Mouse (Mus musculus): Measurements from ENCODE around the gene Zfp710. TPM values are rescaled to one million over a fixed set of nuclear protein-coding genes. Genes with fewer than 3 reads are reported as not detected.
A peak's percentile ranks its signal among the peaks of the same experiment; 100 is the strongest.

Zfp710 gene
- polyA plus RNA-seq, 1 experiment from 2014 or later = 15.9 TPM

DNA sequence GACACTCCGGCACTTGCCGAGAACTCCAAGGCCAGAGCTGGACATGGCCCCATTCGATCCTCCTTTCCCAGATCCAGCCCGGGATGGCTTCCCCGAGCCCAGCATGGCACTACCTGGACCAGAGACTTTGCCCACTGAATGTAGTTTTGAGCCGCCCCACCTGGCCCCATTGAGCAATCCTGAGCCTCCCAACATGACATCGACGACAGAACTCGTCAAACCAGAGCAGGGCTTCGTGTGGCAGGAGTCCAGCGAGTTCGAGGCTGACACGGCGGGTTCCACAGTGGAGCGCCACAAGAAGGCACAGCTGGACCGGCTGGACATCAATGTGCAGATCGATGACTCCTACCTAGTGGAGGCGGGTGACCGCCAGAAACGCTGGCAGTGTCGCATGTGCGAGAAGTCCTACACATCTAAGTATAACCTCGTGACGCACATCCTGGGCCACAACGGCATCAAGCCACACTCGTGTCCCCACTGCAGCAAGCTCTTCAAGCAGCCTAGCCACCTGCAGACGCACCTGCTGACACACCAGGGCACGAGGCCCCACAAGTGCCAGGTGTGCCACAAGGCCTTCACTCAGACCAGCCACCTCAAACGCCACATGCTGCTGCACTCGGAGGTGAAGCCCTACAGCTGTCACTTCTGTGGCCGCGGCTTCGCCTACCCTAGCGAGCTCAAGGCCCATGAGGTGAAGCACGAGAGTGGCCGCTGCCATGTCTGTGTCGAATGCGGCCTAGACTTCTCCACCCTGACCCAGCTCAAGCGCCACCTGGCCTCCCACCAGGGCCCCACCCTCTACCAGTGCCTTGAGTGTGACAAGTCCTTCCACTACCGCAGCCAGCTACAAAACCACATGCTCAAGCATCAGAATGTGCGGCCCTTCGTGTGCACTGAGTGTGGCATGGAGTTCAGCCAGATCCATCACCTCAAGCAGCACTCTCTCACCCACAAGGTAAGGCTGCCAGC, 57.3 kb downstream of the Zfp710 start:
- DNase-seq (ENCODE audit: low read depth, low spot score) (no peak), ATAC-seq (no peak)
- H3K27me3 ChIP-seq = no peaks in the 10 kb centered on the region
- TF ChIP-seq CTCF (IDR thresholded peaks at IDR 0.05) = no peak
- POLR2A ChIA-PET = interaction anchor here (1.4 kb wide), 1 partner anchor 11 kb away, joined by 3 read pairs; no protein-coding TSS in a partner anchor
- in situ Hi-C loops (cut with MboI; ENCODE audit: low pct_unique_long_range_greater_than_20kb) = loop anchor here (10.0 kb wide), 1 partner anchor 157 kb away; the partner anchor contains the start of gene Ap3s2
- CTCF ChIA-PET = no interaction called here

- no peaks in the 10 kb centered on the region for H3K27me3 ChIP-seq
- ATAC-seq (no peak), DNase-seq (ENCODE audit: low read depth, low spot score) (no peak)
- no peak for TF ChIP-seq CTCF (IDR thresholded peaks at IDR 0.05)
- ChIA-PET CTCF (interaction anchor here (1.3 to 2.4 kb wide), 4 partner anchors 11 to 64 kb away, joined by 3 to 8 read pairs (median 5); partner anchors contain the start of gene Zfp710), POLR2A (interaction anchor here (0.8 to 0.9 kb wide), 2 partner anchors 24 to 49 kb away, joined by 3 read pairs; no protein-coding TSS in a partner anchor)
- in situ Hi-C loops (cut with MboI; ENCODE audit: low pct_unique_long_range_greater_than_20kb) = loop anchor here (10.0 kb wide), 1 partner anchor 160 kb away; the partner anchor contains the start of gene Ap3s2
Observed at GRCm38 (mm10) chr7:80084484-80084931, 59.9 kb downstream of the Zfp710 start.

GRCm38 (mm10) chr7:80085970-80086715, 61.5 kb downstream of the Zfp710 start:
- no peak for TF ChIP-seq CTCF (IDR thresholded peaks at IDR 0.05)
- ATAC-seq = no peak
- POLR2A ChIA-PET = interaction anchor here (1.0 kb wide), 1 partner anchor 60 kb away, joined by 4 read pairs; no protein-coding TSS in a partner anchor
- in situ Hi-C loops (cut with MboI; ENCODE audit: low pct_unique_long_range_greater_than_20kb) = loop anchor here (10.0 kb wide), 1 partner anchor 161 kb away; the partner anchor contains the start of gene Ap3s2
- H3K27me3 ChIP-seq = no peaks in the 10 kb centered on the region
- DNase-seq (ENCODE audit: low read depth, low spot score) = no peak
- CTCF ChIA-PET = interaction anchor here (2.3 kb wide), 1 partner anchor 62 kb away, joined by 6 read pairs; the partner anchor contains the start of gene Zfp710

GRCm38 (mm10) chr7:80088191-80088590, 63.6 kb downstream of the Zfp710 start:
- DNase-seq (ENCODE audit: low read depth, low spot score) = no peak
- ChIA-PET POLR2A (interaction anchor here (0.6 to 1.2 kb wide), 4 partner anchors 8 to 56 kb away, joined by 3 to 6 read pairs (median 3); no protein-coding TSS in a partner anchor), CTCF (no interaction called here)
- in situ Hi-C loops (cut with MboI; ENCODE audit: low pct_unique_long_range_greater_than_20kb) = loop anchor here (10.0 kb wide), 1 partner anchor 163 kb away; the partner anchor contains the start of gene Ap3s2
- no peaks in the 10 kb centered on the region for H3K27me3 ChIP-seq
- ATAC-seq = no peak
- TF ChIP-seq CTCF (IDR thresholded peaks at IDR 0.05) = no peak

DNA sequence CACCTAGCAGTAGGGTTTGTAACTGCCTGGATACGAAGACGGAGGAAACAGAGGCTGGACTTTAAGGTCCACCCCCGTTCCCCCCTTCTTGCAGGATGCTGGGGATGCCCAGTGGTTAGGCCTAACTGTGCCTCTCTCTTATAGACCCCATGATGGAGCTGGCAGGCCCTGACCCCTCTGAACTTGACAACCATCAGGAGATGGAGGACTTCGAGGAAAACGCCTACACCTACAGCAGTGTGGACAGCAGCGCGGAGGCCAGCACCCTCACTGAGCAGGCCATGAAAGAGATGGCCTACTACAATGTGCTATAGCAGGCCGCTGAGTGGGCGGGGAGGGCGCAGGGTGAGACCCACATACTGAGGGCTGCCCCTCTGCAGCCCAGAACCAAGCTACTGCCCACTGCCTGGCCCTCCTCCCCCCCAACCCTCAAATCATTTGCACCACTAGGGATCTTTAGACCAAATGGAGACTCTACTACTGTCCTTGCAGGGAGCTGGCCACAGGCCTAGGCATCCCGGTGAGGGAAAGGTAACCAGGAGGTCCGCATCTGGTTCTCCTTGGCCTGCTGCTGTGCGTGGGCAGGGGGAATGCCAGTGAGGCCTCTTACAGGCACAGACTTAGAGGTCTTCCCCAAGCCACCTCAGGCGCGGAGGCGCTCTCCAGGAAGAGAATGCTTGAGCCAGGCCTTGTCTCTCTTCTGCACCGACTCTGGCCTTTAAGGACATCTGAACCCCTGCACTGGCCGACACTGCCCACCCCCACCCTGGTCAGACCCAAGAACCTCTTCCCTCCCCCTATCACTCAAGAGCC, 65.8 kb downstream of the Zfp710 start:
- CTCF ChIA-PET = no interaction called here
- H3K27me3 ChIP-seq = no peaks in the 10 kb centered on the region
- DNase-seq (ENCODE audit: low read depth, low spot score) (no peak), ATAC-seq (no peak)
- POLR2A ChIA-PET = interaction anchor here (0.7 kb wide), 1 partner anchor 12 kb away, joined by 3 read pairs; no protein-coding TSS in a partner anchor
- no peak for TF ChIP-seq CTCF (IDR thresholded peaks at IDR 0.05)
- in situ Hi-C loops (cut with MboI; ENCODE audit: low pct_unique_long_range_greater_than_20kb) = no loop called here

DNA sequence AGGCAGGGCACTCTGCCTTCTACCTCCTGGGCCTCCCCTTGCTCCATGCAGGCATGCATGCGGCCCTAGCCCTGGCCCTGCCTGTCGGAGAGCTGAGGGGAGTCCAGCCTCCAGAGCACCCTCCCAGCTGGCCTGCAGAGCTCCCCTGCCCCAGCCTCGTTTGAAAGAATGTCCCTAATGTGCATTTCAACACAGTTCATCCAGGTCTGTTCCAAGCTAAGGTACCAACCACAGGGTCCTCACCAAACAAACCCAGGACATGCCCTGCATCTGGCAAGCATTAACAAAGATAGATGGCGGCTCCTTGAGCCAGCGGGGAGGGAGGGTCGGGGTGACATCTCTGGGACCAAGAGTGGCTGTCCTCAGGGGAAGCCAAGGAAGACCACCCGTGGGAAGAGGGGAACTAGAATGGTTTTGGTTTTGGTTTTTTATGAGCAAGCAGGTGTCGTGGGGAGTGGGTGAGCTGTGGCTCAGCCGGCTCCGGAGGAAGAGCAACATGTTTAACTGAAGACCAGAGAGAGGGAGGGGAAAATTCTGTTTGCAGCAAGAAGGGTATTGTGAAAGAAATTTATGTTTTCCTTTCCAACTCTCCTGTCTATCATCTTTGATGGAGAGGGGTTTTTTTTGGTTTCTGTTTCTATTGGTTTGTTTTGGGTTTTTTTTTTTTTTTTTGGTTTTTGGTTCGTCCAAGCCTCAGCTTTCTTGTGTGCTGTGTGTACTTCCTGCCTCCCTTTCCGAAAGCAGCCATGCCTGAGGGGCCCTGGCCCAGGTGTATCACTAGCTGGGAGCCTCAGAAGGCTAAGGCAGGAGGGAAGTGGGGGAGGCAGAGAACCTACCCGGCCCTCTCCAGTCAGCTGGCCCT, 66.6 kb downstream of the Zfp710 start:
- in situ Hi-C loops (cut with MboI; ENCODE audit: low pct_unique_long_range_greater_than_20kb) = no loop called here
- DNase-seq (ENCODE audit: low read depth, low spot score) = no peak
- ChIA-PET CTCF (no interaction called here), POLR2A (interaction anchor here (0.7 to 0.9 kb wide), 3 partner anchors 12 to 28 kb away, joined by 3 to 5 read pairs (median 3); no protein-coding TSS in a partner anchor)
- no peak for TF ChIP-seq CTCF (IDR thresholded peaks at IDR 0.05)
- no peaks in the 10 kb centered on the region for H3K27me3 ChIP-seq
- ATAC-seq = no peak

- DNase-seq (ENCODE audit: low read depth, low spot score) = no peak
- ATAC-seq = no peak
- POLR2A ChIA-PET = interaction anchor here (0.7 to 0.9 kb wide), 2 partner anchors 22 to 28 kb away, joined by 3 to 5 read pairs; no protein-coding TSS in a partner anchor
- CTCF ChIA-PET = interaction anchor here (1.3 kb wide), 1 partner anchor 10 kb away, joined by 3 read pairs; no protein-coding TSS in a partner anchor
- in situ Hi-C loops (cut with MboI; ENCODE audit: low pct_unique_long_range_greater_than_20kb) = no loop called here
- no peak for TF ChIP-seq CTCF (IDR thresholded peaks at IDR 0.05)
- no peaks in the 10 kb centered on the region for H3K27me3 ChIP-seq
Observed at GRCm38 (mm10) chr7:80091866-80092210, 67.2 kb downstream of the Zfp710 start.

DNA sequence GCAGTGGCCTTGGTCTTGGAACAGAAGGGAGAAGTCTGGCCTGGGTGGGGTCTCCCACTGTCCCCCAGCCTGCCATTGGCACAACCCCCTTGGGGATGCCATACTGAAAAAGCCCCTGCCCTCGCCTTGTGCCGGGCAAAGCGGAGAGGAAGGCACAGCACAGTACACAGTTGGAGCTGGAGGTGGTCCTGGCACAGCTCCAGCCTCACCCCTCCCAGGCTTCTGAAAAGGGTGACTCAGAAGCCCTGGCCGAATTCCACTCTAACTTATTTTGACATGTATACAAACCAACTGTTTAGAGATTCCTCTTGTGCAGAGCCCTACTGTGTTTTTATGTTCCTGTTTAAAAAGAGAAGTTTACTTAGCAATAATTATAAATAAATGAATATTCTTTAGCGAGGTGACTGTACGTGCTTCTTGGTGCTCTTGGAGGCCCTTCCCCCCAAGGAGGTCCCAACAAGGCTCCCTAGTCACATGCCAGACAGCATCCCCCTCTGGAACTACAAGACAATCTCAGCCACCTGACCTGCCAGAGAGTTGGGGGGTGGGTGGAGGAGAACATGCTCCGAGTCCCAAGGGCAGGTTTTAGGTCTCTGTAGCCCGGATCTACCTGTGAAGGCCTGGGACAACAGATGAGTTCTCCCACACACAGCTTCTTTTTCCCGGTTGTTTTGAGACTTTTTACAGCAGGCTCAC, 67.9 kb downstream of the Zfp710 start:
- ATAC-seq = peak; percentile 76
- ChIA-PET CTCF (interaction anchor here (0.7 to 1.3 kb wide), 2 partner anchors 9 to 22 kb away, joined by 3 read pairs; partner anchors contain the start of gene Idh2), POLR2A (interaction anchor here (0.6 to 1.0 kb wide), 2 partner anchors 9 to 10 kb away, joined by 3 read pairs; no protein-coding TSS in a partner anchor)
- H3K27me3 ChIP-seq = no peaks in the 10 kb centered on the region
- no peak for TF ChIP-seq CTCF (IDR thresholded peaks at IDR 0.05)
- in situ Hi-C loops (cut with MboI; ENCODE audit: low pct_unique_long_range_greater_than_20kb) = no loop called here
- DNase-seq (ENCODE audit: low read depth, low spot score) = no peak

Measured in Patski (cell line).